Mouse (Mus musculus) thymus, adult 2 months (tissue): ENCODE results near the gene Gm5244. TPM values are rescaled to one million over a fixed set of nuclear protein-coding genes. Genes with fewer than 3 reads are reported as not detected.
A peak's percentile ranks its signal among the peaks of the same experiment; 100 is the strongest.

ENCODE experiments used
- DNase-seq: peaks from one replicate; pipeline ENCODE4 v3.0.0; 2021
- H3K27ac ChIP-seq: fragments of 200-500 bp; 2 replicates; pipeline ENCODE4 v1.5.1; 2012; ENCODE audit warnings: low read length, control low read depth; ENCODE audit not compliant: control insufficient read depth, insufficient read depth
- H3K27me3 ChIP-seq: fragments of 200-500 bp; 2 replicates; pipeline ENCODE4 v1.6.1; 2012; ENCODE audit warnings: mild to moderate bottlenecking, low read length, moderate library complexity, mixed read lengths; ENCODE audit not compliant: control insufficient read depth, insufficient read depth
- H3K36me3 ChIP-seq: fragments of 200-500 bp; 2 replicates; pipeline ENCODE4 v1.6.1; 2012; ENCODE audit warnings: mild to moderate bottlenecking, low read length, moderate library complexity; ENCODE audit not compliant: control insufficient read depth, insufficient read depth
- H3K4me1 ChIP-seq: fragments of 200-500 bp; replicated peaks from 2 replicates; pipeline ENCODE4 v1.6.1; 2012; ENCODE audit warnings: low read length; ENCODE audit not compliant: control insufficient read depth, insufficient read depth
- H3K4me3 ChIP-seq: fragments of 200-500 bp; 2 replicates; pipeline ENCODE4 v1.5.1; 2012; ENCODE audit warnings: mild to moderate bottlenecking, low read length, control low read depth, moderate library complexity; ENCODE audit not compliant: control insufficient read depth, insufficient read depth
- CTCF ChIP-seq: fragments of 200-500 bp; IDR thresholded peaks from 2 replicates; pipeline ENCODE4 v1.5.1; 2012; ENCODE audit warnings: mild to moderate bottlenecking, control low read depth, low read length, moderate library complexity, borderline replicate concordance; ENCODE audit not compliant: control insufficient read depth, poor library complexity, insufficient read depth; ENCODE audit errors: extremely low read depth
- POLR2A ChIP-seq: fragments of 200-500 bp; IDR thresholded peaks from 2 replicates; pipeline ENCODE4 v1.6.1; 2012; ENCODE audit warnings: mild to moderate bottlenecking, low read length, control low read depth, moderate library complexity; ENCODE audit not compliant: control insufficient read depth, poor library complexity, insufficient read depth; ENCODE audit errors: extremely low read depth
- WGBS: fragments of 180-500 bp; shearing (Covaris S2); methylation state at CpG from one replicate; pipeline ENCODE4 v1.1.7; 2018; 5-methylcytosine and 5-hydroxymethylcytosine counted together
- polyA plus RNA-seq: library from polyadenylated mRNA; depleted of rRNA; stranded (reverse); fragments of >200 nt; gene quantifications from 2 replicates; pipeline ENCODE4 v1.2.3, GENCODE M21; 2012

The Gm5244 gene
- polyA plus RNA-seq, 1 experiment, result 0.15 TPM

DNA sequence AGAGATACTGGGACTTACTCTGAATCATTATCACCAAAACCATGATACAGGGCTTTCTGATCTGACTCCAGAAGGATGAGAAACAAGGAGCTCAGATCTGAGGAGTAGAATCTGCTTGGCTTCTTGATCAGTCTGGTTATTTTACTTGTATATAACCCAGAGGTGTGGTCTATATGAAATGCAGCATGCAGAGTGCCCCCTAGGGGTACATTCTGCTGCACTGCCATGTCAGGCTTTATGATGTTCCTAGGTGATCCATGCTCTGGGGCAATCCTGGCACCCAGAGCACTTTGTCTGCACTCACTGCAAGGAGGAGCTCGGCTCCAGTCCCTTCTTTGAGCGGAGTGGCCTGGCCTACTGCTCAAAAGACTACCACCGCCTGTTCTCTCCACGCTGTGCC is 21.9 kb upstream of the Gm5244 start:
- peak; percentile 44 for DNase-seq
- TF ChIP-seq CTCF, result no peak
- no peak for TF ChIP-seq POLR2A
- H3K27me3 ChIP-seq, result no peaks in the 10 kb centered on the region
- no peak overlapping the region for H3K4me3 ChIP-seq
- H3K4me1 ChIP-seq, result peaks cover 2% of the 10 kb centered on the region; the same call in 1 of the 2 replicates
- H3K36me3 ChIP-seq, result no peaks in the 10 kb centered on the region; the same call in 1 of the 2 replicates
- WGBS, result 97% methylated on average over 4 of the region's 4 CpGs
- no peak overlapping the region for H3K27ac ChIP-seq

DNA sequence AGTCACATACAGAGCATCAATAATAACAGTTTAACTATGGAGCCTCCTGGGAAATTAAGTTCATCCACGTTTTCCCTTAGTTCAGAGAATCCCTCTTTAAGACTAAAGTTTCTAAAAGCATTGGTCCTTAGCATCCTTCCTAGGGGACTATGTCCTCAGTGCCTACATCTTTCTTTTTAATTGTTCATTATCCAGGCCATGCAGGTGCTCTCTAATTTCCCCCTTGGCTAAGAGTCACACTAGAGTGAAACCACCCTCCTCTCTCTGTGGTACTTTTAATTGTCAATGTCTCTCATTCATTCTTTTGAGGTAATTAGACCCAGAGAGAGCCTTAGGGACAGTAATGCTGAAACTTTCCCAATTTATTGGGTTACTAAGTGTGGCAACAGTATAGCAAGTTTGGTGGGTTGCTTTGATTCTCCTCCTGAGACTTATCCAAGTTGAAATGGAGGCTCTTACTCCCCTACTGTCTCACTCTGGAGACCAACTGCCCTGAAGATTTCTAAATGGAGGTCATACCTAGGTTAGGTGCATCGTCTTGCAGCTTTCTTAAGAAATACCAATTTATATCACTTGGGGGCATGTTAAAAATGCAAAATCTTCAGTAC is 15.6 kb upstream of the Gm5244 start:
- Histone ChIP-seq H3K4me1 (peaks cover 8% of the 10 kb centered on the region), H3K4me3 (no peak overlapping the region), H3K27me3 (no peaks in the 10 kb centered on the region), H3K36me3 (no peaks in the 10 kb centered on the region), H3K27ac (no peak overlapping the region)
- no peak for DNase-seq
- TF ChIP-seq POLR2A (no peak), CTCF (no peak)
- WGBS, result 85% methylated on average over 2 of the region's 2 CpGs

DNA sequence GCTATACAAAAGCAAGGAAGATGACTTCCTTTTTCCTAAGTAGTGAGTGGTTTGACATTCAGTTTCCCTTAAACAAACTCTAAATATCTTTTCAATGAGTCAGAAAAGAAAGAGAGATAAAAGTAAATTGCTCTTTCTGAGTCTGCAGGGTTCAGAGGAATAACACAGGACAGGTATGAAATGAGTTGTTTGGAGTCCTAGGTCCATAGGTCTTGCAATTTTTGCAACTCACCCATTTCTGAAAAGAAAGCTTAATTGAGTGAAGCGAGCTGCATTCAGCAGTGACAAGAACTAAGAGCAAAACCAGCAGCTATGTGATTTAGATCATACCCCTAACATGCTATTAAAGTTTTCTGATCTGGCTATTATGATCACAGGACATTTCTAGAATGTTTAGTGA is 14.9 kb upstream of the Gm5244 start:
- 95% methylated on average over 1 of the region's 1 CpGs for WGBS
- DNase-seq, result no peak
- Histone ChIP-seq H3K27ac (no peak overlapping the region), H3K27me3 (no peaks in the 10 kb centered on the region), H3K4me3 (no peak overlapping the region), H3K36me3 (no peaks in the 10 kb centered on the region), H3K4me1 (peaks cover 8% of the 10 kb centered on the region)
- no peak for TF ChIP-seq POLR2A
- TF ChIP-seq CTCF, result no peak

DNA sequence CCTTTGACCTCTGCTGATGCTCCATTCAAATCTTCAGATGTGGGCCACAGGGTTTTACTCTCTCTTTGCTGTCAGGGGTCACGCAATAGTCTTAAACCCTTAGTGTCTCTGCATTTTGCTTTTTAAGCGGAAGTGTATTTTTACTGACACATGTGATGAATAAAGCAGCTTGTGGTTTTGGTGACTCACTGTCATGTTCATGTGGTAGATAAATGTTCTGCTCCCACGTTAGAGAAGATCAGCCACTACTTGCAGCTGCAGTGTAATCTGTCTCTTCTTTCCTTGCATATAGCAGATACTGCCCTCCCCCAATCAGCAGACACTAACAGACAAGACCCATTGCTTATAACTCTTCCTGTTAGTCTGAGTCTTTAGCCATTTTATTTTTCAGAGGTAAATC is 12.9 kb upstream of the Gm5244 start:
- H3K4me3 ChIP-seq, result no peak overlapping the region
- 5% methylated on average over 3 of the region's 3 CpGs for WGBS
- no peak for TF ChIP-seq CTCF
- TF ChIP-seq POLR2A, result no peak

DNA sequence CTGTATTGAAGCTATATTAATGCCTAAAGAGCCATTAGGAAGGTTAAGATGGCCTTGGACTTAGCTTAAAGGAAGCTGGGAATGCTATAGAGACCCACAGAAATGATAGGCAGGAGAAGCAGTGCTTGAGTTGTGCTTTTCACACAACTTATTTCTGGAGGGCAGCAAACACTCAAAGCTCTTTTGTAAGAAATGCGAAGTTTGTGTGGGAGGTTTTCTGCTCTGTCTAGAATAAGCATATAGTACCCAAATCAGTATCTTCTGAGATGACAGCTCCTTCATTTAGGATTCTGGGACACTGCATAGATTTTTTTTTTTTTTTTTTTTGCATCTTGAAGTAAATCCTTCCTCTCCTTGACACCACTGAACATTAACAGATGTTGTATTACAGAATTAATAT is 8.0 kb upstream of the Gm5244 start:
- H3K4me3 ChIP-seq, result no peak overlapping the region
- no peaks in the 10 kb centered on the region for H3K27me3 ChIP-seq
- H3K4me1 ChIP-seq, result peaks cover 5% of the 10 kb centered on the region
- no peak for TF ChIP-seq CTCF
- no peak for TF ChIP-seq POLR2A
- DNase-seq, result no peak
- no peak overlapping the region for H3K27ac ChIP-seq
- 97% methylated on average over 1 of the region's 1 CpGs for WGBS
- no peaks in the 10 kb centered on the region for H3K36me3 ChIP-seq

More for the DNA sequence above, 12.9 kb upstream of the Gm5244 start:
- H3K4me1 ChIP-seq, result peaks cover 8% of the 10 kb centered on the region
- no peaks in the 10 kb centered on the region for H3K36me3 ChIP-seq
- no peaks in the 10 kb centered on the region for H3K27me3 ChIP-seq
- DNase-seq, result peak; percentile 19
- H3K27ac ChIP-seq, result no peak overlapping the region; the same call in 1 of the 2 replicates

DNA sequence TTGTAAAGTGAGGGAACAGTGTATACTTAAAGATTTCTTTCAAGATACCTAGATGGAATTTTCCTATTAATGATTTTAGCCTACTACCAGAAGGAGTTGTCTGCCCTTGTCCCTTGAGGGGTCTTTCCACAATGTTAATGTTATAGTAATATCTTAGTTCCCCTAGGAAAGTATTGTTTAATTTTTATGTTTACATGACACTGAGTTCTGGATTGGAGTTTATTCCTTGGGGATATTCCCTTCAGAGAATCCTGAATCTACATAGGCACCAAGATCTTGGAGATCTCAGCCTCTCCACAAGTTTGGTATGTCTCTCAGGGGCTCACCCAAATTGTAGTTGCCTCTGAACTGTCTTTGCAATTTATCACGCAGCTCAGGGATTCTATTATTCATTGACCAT is 10.5 kb downstream of the Gm5244 start, which contains the start of gene Olfr1444:
TSS of gene Olfr1444 (plus strand) at position 301 of the 400 bp plus-strand sequence.
- H3K4me3 ChIP-seq, result no peak within 1 kb of the TSS
- no peak for TF ChIP-seq CTCF
- TF ChIP-seq POLR2A, result no peak
- no peaks in the 10 kb centered on the region for H3K27me3 ChIP-seq
- no peaks in the 10 kb centered on the region for H3K4me1 ChIP-seq
- no peak for DNase-seq
- no peaks in the 10 kb centered on the region for H3K36me3 ChIP-seq
- 71% methylated on average over 1 of the region's 1 CpGs for WGBS
- no peak within 1 kb of the TSS for H3K27ac ChIP-seq

DNA sequence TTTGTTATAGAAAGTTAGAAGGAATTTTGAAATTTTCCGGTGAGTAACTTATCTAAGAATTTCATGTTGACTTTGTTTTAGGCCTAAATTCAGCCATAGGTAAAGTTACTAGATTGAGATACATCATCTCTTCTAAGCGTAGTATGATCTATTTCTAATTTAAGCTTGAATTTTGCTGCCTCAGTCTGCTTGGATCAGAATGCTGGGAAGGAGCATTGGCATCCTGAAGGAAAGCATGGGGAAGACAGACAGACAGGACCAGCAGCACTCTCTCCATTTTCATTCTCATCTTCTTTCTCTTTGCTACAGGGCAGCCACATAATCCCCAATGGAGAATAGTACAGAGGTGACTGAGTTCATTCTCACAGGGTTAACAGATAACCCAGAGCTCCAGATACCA is 37.1 kb downstream of the Gm5244 start, which contains the start of gene Olfr1445:
TSS of gene Olfr1445 (plus strand) at position 301 of the 400 bp plus-strand sequence.
- WGBS, result 89% methylated on average over 2 of the region's 2 CpGs
- Histone ChIP-seq H3K4me1 (no peaks in the 10 kb centered on the region), H3K27ac (no peak within 1 kb of the TSS), H3K36me3 (no peaks in the 10 kb centered on the region), H3K27me3 (no peaks in the 10 kb centered on the region), H3K4me3 (no peak within 1 kb of the TSS)
- no peak for DNase-seq
- TF ChIP-seq POLR2A, result no peak
- TF ChIP-seq CTCF, result no peak
